Mouse (Mus musculus): ENCODE results near the gene Prkar2b. TPM values are rescaled to one million over a fixed set of nuclear protein-coding genes. Genes with fewer than 3 reads are reported as not detected.

The Prkar2b gene
- polyA plus RNA-seq, 1 experiment from 2014 or later: 36.2 TPM

GRCm38 (mm10) chr12:31939026-31939425 lies 122.1 kb downstream of the Prkar2b start:
- peaks cover 63% of the 10 kb centered on the region for H3K36me3 ChIP-seq
- H3K4me3 ChIP-seq (replicated peaks): no peak overlapping the region
- no peaks in the 10 kb centered on the region for H3K27me3 ChIP-seq
- H3K9me3 ChIP-seq (replicated peaks): no peaks in the 10 kb centered on the region
- no peak overlapping the region for H3K27ac ChIP-seq (replicated peaks)
- 0 out of 2 replicates have a peak, but pooled peaks cover 3% of the 10 kb centered on the region for H3K4me1 ChIP-seq
- no peak overlapping the region for H3K9ac ChIP-seq
- ATAC-seq (ENCODE audit: insufficient number of reproducible peaks, low FRiP score, low TSS enrichment, low read depth): no peak
- H3K4me2 ChIP-seq (replicated peaks): no peak overlapping the region

- Histone ChIP-seq H3K27me3 (no peaks in the 10 kb centered on the region), H3K27ac (replicated peaks) (no peak overlapping the region), H3K4me2 (replicated peaks) (no peak overlapping the region), H3K4me3 (replicated peaks) (no peak overlapping the region), H3K9me3 (replicated peaks) (no peaks in the 10 kb centered on the region), H3K9ac (no peak overlapping the region), H3K4me1 (0 out of 2 replicates have a peak, but pooled peaks cover 3% of the 10 kb centered on the region), H3K36me3 (peaks cover 59% of the 10 kb centered on the region)
- 85% methylated on average over 4 of the region's 4 CpGs for WGBS
- no peak for ATAC-seq (ENCODE audit: insufficient number of reproducible peaks, low FRiP score, low TSS enrichment, low read depth)
These were observed 122.6 kb downstream of the Prkar2b start for GRCm38 (mm10) chr12:31938391-31938997.

- Histone ChIP-seq H3K27ac (replicated peaks) (no peak overlapping the region), H3K4me2 (replicated peaks) (no peak overlapping the region), H3K27me3 (no peaks in the 10 kb centered on the region), H3K4me1 (0 out of 2 replicates have a peak, but pooled peaks cover 3% of the 10 kb centered on the region), H3K9ac (no peak overlapping the region), H3K4me3 (replicated peaks) (no peak overlapping the region), H3K9me3 (replicated peaks) (no peaks in the 10 kb centered on the region), H3K36me3 (peaks cover 58% of the 10 kb centered on the region)
- 84% methylated on average over 3 of the region's 3 CpGs for WGBS
- no peak for ATAC-seq (ENCODE audit: insufficient number of reproducible peaks, low FRiP score, low TSS enrichment, low read depth)
These were observed 123.5 kb downstream of the Prkar2b start for GRCm38 (mm10) chr12:31937613-31938012.

- H3K9me3 ChIP-seq (replicated peaks): no peaks in the 10 kb centered on the region
- ATAC-seq (ENCODE audit: insufficient number of reproducible peaks, low FRiP score, low TSS enrichment, low read depth): no peak
- H3K4me3 ChIP-seq (replicated peaks): no peak overlapping the region
- no peak overlapping the region for H3K4me2 ChIP-seq (replicated peaks)
- H3K4me1 ChIP-seq: 0 out of 2 replicates have a peak, but pooled peaks cover 3% of the 10 kb centered on the region
- H3K36me3 ChIP-seq: peaks cover 63% of the 10 kb centered on the region
- H3K9ac ChIP-seq: no peak overlapping the region
- H3K27ac ChIP-seq (replicated peaks): no peak overlapping the region
- H3K27me3 ChIP-seq: no peaks in the 10 kb centered on the region
- WGBS: 27% methylated on average over 6 of the region's 6 CpGs
These were observed 124.3 kb downstream of the Prkar2b start for GRCm38 (mm10) chr12:31936657-31937300.

- Histone ChIP-seq H3K9ac (no peak overlapping the region), H3K9me3 (replicated peaks) (no peaks in the 10 kb centered on the region), H3K27me3 (no peaks in the 10 kb centered on the region), H3K4me1 (no peaks in the 10 kb centered on the region), H3K36me3 (peaks cover 69% of the 10 kb centered on the region), H3K27ac (replicated peaks) (no peak overlapping the region), H3K4me3 (replicated peaks) (no peak overlapping the region), H3K4me2 (replicated peaks) (no peak overlapping the region)
- no peak for ATAC-seq (ENCODE audit: insufficient number of reproducible peaks, low FRiP score, low TSS enrichment, low read depth)
- 89% methylated on average over 3 of the region's 3 CpGs for WGBS
These were observed 129.3 kb downstream of the Prkar2b start for GRCm38 (mm10) chr12:31931818-31932217.

GRCm38 (mm10) chr12:31928498-31928897 lies 132.6 kb downstream of the Prkar2b start:
- Histone ChIP-seq H3K27me3 (no peaks in the 10 kb centered on the region), H3K9me3 (replicated peaks) (no peaks in the 10 kb centered on the region), H3K4me2 (replicated peaks) (no peak overlapping the region), H3K36me3 (peaks cover 76% of the 10 kb centered on the region), H3K4me3 (replicated peaks) (no peak overlapping the region), H3K27ac (replicated peaks) (no peak overlapping the region), H3K9ac (no peak overlapping the region), H3K4me1 (no peaks in the 10 kb centered on the region)
- 61% methylated on average over 3 of the region's 3 CpGs for WGBS
- no peak for ATAC-seq (ENCODE audit: insufficient number of reproducible peaks, low FRiP score, low TSS enrichment, low read depth)

- Histone ChIP-seq H3K9me3 (replicated peaks) (no peaks in the 10 kb centered on the region), H3K27ac (replicated peaks) (no peak overlapping the region), H3K4me3 (replicated peaks) (no peak overlapping the region), H3K9ac (no peak overlapping the region), H3K36me3 (peaks cover 61% of the 10 kb centered on the region), H3K4me1 (no peaks in the 10 kb centered on the region), H3K4me2 (replicated peaks) (no peak overlapping the region), H3K27me3 (no peaks in the 10 kb centered on the region)
- ATAC-seq (ENCODE audit: insufficient number of reproducible peaks, low FRiP score, low TSS enrichment, low read depth): peak; percentile 63; the same call in 1 of the 2 replicates
- 70% methylated on average over 4 of the region's 4 CpGs for WGBS
These were observed 134.4 kb downstream of the Prkar2b start for GRCm38 (mm10) chr12:31926661-31927061.

- H3K27ac ChIP-seq (replicated peaks): no peak overlapping the region
- H3K36me3 ChIP-seq: peaks cover 48% of the 10 kb centered on the region
- no peak overlapping the region for H3K4me3 ChIP-seq (replicated peaks)
- H3K9ac ChIP-seq: no peak overlapping the region
- no peaks in the 10 kb centered on the region for H3K9me3 ChIP-seq (replicated peaks)
- H3K4me1 ChIP-seq: no peaks in the 10 kb centered on the region
- H3K4me2 ChIP-seq (replicated peaks): no peak overlapping the region
- no peaks in the 10 kb centered on the region for H3K27me3 ChIP-seq
- 79% methylated on average over 6 of the region's 6 CpGs for WGBS
- no peak for ATAC-seq (ENCODE audit: insufficient number of reproducible peaks, low FRiP score, low TSS enrichment, low read depth)
These were observed 135.8 kb downstream of the Prkar2b start for GRCm38 (mm10) chr12:31925343-31925742.

- 87% methylated on average over 3 of the region's 3 CpGs for whole genome bisulfite sequencing
- H3K27me3 ChIP-seq: no peaks in the 10 kb centered on the region
- no peaks in the 10 kb centered on the region for H3K9me3 ChIP-seq (replicated peaks)
- no peaks in the 10 kb centered on the region for H3K4me1 ChIP-seq
- H3K27ac ChIP-seq (replicated peaks): no peak overlapping the region
- H3K36me3 ChIP-seq: peaks cover 40% of the 10 kb centered on the region
- H3K4me2 ChIP-seq (replicated peaks): no peak overlapping the region
- no peak overlapping the region for H3K9ac ChIP-seq
- no peak for ATAC-seq (ENCODE audit: insufficient number of reproducible peaks, low FRiP score, low TSS enrichment, low read depth)
- no peak overlapping the region for H3K4me3 ChIP-seq (replicated peaks)
These were observed 137.0 kb downstream of the Prkar2b start for GRCm38 (mm10) chr12:31924135-31924534.

- Histone ChIP-seq H3K36me3 (peaks cover 13% of the 10 kb centered on the region), H3K9me3 (replicated peaks) (no peaks in the 10 kb centered on the region), H3K27me3 (no peaks in the 10 kb centered on the region), H3K4me1 (no peaks in the 10 kb centered on the region; the same call in 1 of the 2 replicates), H3K4me2 (replicated peaks) (no peak overlapping the region), H3K27ac (replicated peaks) (no peak overlapping the region), H3K4me3 (replicated peaks) (no peak overlapping the region), H3K9ac (no peak overlapping the region)
- 80% methylated on average over 18 of the region's 18 CpGs for WGBS
- 0 out of 2 replicates have a peak, but pooled peaks have one; percentile 34 for ATAC-seq (ENCODE audit: insufficient number of reproducible peaks, low FRiP score, low TSS enrichment, low read depth)
These were observed 140.4 kb downstream of the Prkar2b start for GRCm38 (mm10) chr12:31920464-31921405.

GRCm38 (mm10) chr12:31917245-31917644 lies 143.9 kb downstream of the Prkar2b start:
- no peaks in the 10 kb centered on the region for H3K27me3 ChIP-seq
- ATAC-seq (ENCODE audit: insufficient number of reproducible peaks, low FRiP score, low TSS enrichment, low read depth): no peak
- H3K27ac ChIP-seq (replicated peaks): no peak overlapping the region
- no peak overlapping the region for H3K9ac ChIP-seq
- no peaks in the 10 kb centered on the region for H3K9me3 ChIP-seq (replicated peaks)
- no peak overlapping the region for H3K4me2 ChIP-seq (replicated peaks)
- no peaks in the 10 kb centered on the region for H3K36me3 ChIP-seq
- WGBS: 75% methylated on average over 5 of the region's 5 CpGs
- no peak overlapping the region for H3K4me3 ChIP-seq (replicated peaks)
- no peaks in the 10 kb centered on the region; the same call in 1 of the 2 replicates for H3K4me1 ChIP-seq

All from embryonic facial prominence, embryonic 15.5 days (tissue).